In the genomic region with DNA sequence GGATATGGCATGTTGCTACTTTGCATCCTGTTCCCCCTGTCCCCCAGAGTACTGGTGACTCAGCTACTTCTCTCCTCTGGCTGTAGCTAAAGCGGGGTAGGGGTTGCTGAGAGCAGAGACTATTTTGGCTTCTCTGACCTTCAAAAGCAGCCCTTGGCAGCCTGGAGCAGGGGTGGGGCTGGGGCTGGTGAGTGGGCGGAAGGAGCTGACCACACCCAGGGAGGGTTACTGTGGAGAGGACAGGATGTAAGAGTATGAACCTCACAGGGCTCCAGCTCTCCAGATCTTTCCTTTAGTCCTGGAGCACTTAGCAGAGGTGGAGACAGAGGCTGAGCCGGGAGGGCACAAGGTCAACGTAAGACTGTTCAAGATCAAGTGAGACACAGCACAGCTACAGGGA, we compare ENCODE assay signal across 8 mouse cellular contexts. TPM values are rescaled to one million over a fixed set of nuclear protein-coding genes. Genes with fewer than 3 reads are reported as not detected.
A peak's percentile ranks its signal among the peaks of the same experiment; 100 is the strongest.
DNase-seq lines count a peak whose midpoint lies in the region; ATAC-seq and TF ChIP-seq lines count a peak whose summit lies in the region.

No protein-coding gene starts in this region.

- ATAC-seq in megakaryocyte, adult 5-6 weeks (ENCODE audit: poor library complexity, severe bottlenecking): peak; percentile 30; the same call in 1 of the 2 replicates

- TF ChIP-seq CTCF in left cerebral cortex, adult 2 months (IDR thresholded peaks at IDR 0.05): no peak

- peaks cover 6% of the 10 kb centered on the region; the same call in 1 of the 2 replicates for H3K4me1 ChIP-seq in brown adipose tissue, adult 24 weeks (ENCODE audit: control insufficient read depth, insufficient read depth, insufficient read length, low read length)

- H3K27ac ChIP-seq in left cerebral cortex, adult 2 months: peak overlapping the region; percentile 98
- H3K27ac ChIP-seq in brown adipose tissue, adult 24 weeks (replicated peaks; ENCODE audit: low read depth, low read length): 0 out of 2 replicates have a peak overlapping the region, but pooled peaks have one; percentile 1

- DNase-seq in left cerebral cortex, adult 2 months (ENCODE audit: extremely low spot score in 1 of 2, low spot score in 2 of 2): peak; percentile 26 to 32
- DNase-seq in left cerebral cortex, adult 11 months (ENCODE audit: low spot score): no peak
- DNase-seq in gastrocnemius, postnatal 14 days: peak; percentile 56
- peak; percentile 57 for DNase-seq in induced T-regulatory cell, adult 2 months (ENCODE audit: low read depth)
- DNase-seq in right cerebral cortex, adult 18-20 months: no peak
- DNase-seq in frontal cortex, postnatal 14 days (ENCODE audit: low spot score in 2 of 2): no peak

- intact Hi-C loops in left cerebral cortex, adult 2 months (cut with DNase I): loop anchor here (2.0 kb wide), 2 partner anchors 61 to 99 kb away; a partner anchor contains a TSS
- intact Hi-C loops in gastrocnemius, postnatal 14 days (cut with DNase I; ENCODE audit: low total_unique reads): no loop called here

- H3K4me3 ChIP-seq in left cerebral cortex, adult 2 months: peak overlapping the region; percentile 63
- peak overlapping the region; percentile 6 for H3K4me3 ChIP-seq in brown adipose tissue, adult 24 weeks (ENCODE audit: insufficient read depth, low read depth, low read length)

RNA-seq across cellular contexts. Expression of a gene that starts 4.8 kb away (rescaled TPM):
- total RNA-seq in left cerebral cortex, adult 2 months (2021): 100 to 1,000 TPM; 610 to 673 TPM
- polyA plus RNA-seq in brown adipose tissue, adult 24 weeks (2012; ENCODE audit: insufficient read depth, insufficient read length, missing spikeins): 1.2 and 1.5 TPM in 2 replicates
- 1 to 10 TPM; 7.5 to 9.3 TPM for total RNA-seq in gastrocnemius, postnatal 14 days (2021)
- 0.96 TPM in 1 of 2 replicates, not detected in the other for total RNA-seq in megakaryocyte, adult 5-6 weeks (2015)
- 0.04 and 0.08 TPM in 2 replicates for total RNA-seq in megakaryocyte, adult 5-6 weeks (2017)

RNA-seq across cellular contexts. Expression of a gene that starts 23.0 kb away (rescaled TPM):
- total RNA-seq in left cerebral cortex, adult 2 months (2021): 100 to 1,000 TPM; 148 to 170 TPM
- polyA plus RNA-seq in brown adipose tissue, adult 24 weeks (2012; ENCODE audit: insufficient read depth, insufficient read length, missing spikeins): 8.7 and 12.8 TPM in 2 replicates
- total RNA-seq in gastrocnemius, postnatal 14 days (2021): 10 to 100 TPM; 12.1 to 17.3 TPM
- total RNA-seq in megakaryocyte, adult 5-6 weeks (2015): 8.3 and 10.3 TPM in 2 replicates
- 4.6 and 7.9 TPM in 2 replicates for total RNA-seq in megakaryocyte, adult 5-6 weeks (2017)

Comparison
In these comparisons a context has a peak if more than half of its experiments do, and no peak if none do; other contexts are left out.
1. DNase-seq: peak in left cerebral cortex, adult 2 months (2 of 2), gastrocnemius, postnatal 14 days (single experiment) and induced T-regulatory cell, adult 2 months (single experiment); none in left cerebral cortex, adult 11 months (single experiment), right cerebral cortex, adult 18-20 months (single experiment) and frontal cortex, postnatal 14 days (0 of 2).
2. RNA of a gene that starts 4.8 kb away (total RNA-seq): 610 to 673 TPM in left cerebral cortex, adult 2 months; 7.5 to 9.3 TPM in gastrocnemius, postnatal 14 days and 0.04 to 0.96 TPM in megakaryocyte, adult 5-6 weeks; every median in the first group is over 10 times any median in the second.
3. RNA of a gene that starts 23.0 kb away (total RNA-seq): 148 to 170 TPM in left cerebral cortex, adult 2 months; 12.1 to 17.3 TPM in gastrocnemius, postnatal 14 days and 4.6 to 10.3 TPM in megakaryocyte, adult 5-6 weeks; every median in the first group is over 4 times any median in the second.